Mouse (Mus musculus): ENCODE results near the gene Slbp.

The Slbp gene

DNA sequence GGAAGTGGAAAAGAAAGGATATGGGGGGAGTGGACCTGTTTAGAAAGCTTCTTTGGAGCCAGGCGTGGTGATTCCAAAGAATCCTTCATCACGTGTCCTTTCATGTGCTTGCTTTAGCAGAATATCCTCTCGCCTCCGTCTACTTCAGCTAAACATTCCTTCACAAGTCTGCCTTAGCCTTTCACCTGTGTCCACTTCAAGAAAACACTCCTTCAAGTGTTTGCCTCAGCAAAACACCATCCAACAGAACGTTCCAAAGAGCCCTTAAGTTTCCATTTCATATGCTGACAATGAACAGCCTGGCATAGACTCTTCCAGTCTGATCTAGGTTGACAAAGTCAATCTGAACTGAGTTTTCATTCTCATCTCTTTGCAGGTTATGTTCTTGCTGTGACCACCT lies 25.9 kb upstream of the Slbp start:
- DNase-seq: no peak

DNA sequence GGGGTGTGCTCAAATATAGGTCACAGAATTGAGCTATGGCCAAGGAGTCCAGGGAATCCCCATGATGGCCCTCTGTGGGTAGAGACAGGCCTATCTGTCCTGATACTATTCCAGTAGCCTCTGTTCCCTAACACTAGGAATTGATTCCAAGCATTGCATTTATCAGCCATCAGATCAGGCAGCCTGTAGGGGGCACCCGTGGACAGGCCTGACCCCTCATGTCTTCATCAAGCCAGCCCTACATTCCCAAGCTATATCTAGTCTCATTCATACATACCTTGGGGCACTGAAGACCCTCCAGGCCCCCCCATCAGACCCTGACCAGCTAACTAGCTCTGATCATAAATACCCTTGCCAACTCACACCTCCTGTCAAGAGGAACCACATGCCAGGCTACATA lies 23.6 kb upstream of the Slbp start:
- DNase-seq: peak; percentile 42 to 46

DNA sequence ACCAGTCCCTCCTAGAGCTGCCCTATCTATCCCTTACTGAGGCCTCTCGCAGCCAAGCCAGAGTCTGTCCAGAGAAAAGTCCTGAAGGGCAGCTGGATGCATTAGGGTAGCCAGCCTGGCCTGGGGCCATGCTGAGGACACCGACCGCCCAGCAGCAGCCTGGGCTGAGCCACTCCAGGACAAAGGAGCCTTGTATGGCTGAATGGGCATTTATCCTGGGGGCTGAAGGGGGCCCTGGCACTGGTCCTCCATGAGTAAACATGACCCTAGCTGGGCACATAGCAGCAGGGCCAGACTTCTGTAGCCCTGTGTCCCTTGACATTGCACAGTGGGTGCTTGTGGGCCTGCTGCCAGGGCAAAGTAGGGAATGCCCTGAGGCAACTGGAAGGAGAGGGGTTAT lies 22.1 kb upstream of the Slbp start:
- DNase-seq: no peak

- DNase-seq: no peak
Observed at GRCm38 (mm10) chr5:33671659-33672058, 19.3 kb upstream of the Slbp start.

- peak; percentile 72 to 76 for DNase-seq
Observed at GRCm38 (mm10) chr5:33668223-33668622, 15.8 kb upstream of the Slbp start.

GRCm38 (mm10) chr5:33658664-33659050 lies 6.3 kb upstream of the Slbp start:
- DNase-seq: no peak

DNA sequence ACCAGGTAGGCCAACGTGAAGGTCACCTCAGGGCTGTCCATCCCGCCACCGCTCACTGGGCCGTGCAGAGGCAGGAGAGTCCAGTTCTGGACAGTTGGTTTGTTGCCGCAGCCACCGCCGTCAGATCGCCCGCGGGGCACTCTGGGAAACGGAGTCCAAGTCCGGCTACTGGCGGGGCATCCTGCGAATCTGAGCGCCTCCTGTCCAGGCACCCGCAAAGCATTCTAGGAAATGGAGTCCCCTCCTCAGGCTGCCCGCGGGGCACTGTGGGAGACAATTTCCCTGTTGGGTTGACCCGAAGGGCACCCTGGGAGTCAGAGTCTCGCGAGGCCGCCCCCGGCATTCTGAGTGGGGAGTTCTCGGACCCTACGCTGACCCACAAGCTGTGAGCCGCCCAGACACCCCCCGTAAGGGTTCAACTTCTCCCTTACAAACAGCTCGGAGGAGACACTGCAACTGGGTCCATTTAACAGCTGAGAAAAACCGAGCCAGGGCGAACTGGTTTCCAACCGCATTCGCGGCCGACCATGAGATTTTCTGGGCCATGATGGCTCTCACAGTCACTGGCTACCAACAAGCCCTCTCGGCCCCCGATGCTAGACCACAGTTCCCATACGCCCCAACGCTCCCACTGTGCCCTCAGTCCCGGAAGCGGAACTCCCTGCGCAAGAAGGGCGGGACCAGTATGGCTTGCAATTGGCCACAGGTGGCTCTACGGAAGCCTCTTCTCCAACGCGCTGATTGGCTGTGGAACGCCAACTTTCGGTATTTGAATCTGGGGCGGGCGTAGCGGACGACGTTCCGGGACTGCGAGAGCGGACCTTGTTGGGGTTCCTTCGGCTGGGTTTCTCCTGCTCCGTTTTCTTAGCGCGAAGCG lies 5.7 kb upstream of the Slbp start, which contains the start of the genes Tacc3 and Tmem129:
Gene Tacc3 (plus strand): TSS at position 342 of the 877 bp plus-strand sequence.
Gene Tmem129 (minus strand): TSS at position 630 of the 877 bp plus-strand sequence.
- peak; percentile 94 to 96 for DNase-seq

DNA sequence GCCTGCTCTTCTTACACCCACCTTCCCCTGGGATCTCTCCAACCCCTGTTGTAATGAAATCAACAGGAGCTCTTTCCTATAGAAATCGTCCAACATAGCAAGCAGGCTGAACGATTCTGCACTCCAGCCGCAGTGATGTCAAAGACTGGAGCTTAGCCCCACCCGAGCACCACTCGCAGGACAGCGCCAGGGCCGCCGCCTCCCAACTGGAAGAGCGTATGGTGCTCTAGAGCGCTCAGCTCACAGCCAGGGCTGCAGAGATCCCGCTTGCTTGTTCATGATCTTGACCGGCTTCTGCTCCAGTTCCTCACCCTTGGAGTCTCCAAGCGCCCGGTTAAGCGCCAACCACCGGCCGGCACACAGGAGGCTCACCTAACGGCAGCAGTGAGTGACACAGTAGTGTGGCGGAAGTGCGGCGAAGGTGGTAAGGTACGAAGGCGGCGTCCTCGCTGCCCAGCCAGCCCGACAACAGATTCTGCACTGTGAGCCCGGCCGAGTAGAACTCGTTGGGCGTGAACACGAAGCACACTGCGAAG lies 4.9 kb upstream of the Slbp start:
- no peak for DNase-seq

DNA sequence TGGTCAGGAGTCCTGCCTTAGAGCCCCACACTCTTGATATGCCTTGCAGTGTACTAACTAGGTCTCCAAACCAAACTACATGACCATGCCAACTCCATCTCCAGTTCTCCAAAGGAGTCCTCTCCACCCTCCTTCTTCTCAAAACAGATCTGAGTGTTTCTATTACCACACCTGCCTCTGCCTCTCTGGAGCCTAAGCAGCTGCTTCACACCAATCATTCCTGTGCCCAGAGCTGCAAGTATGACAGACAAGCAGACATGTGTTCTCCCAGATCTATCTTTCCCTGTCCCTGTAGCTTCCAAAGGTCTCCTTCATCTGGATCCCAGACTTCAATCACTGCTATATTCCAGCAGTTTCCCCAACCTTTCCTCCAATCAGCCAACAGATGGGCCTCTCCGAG lies 4.4 kb upstream of the Slbp start:
- no peak for DNase-seq

GRCm38 (mm10) chr5:33655251-33655840 lies 3.0 kb upstream of the Slbp start:
- peak; percentile 21 to 40 for DNase-seq

- no peak for DNase-seq
Observed at GRCm38 (mm10) chr5:33654424-33654823, 2.0 kb upstream of the Slbp start.

- DNase-seq: no peak
Observed at GRCm38 (mm10) chr5:33652783-33653173, 404 bp upstream of the Slbp start.

DNA sequence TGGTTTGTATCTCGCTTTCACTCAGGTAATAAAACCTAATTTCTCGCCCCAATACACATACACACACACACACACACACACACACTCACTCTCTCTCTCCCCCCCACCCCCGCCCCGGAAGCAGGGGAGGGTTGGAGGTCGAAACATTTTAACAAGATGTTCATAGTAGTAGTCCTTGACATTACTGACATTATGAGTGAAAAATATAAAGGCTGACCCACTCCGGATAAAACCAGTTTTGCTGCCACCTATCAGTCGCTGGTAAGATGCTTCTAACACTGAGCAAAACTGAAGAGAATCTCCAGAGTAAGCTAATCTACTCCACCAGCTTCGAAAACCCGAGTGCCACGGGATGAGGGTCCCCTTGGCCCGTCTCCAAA lies 843 bp downstream of the Slbp start:
- DNase-seq: no peak

- no peak for DNase-seq
Observed at GRCm38 (mm10) chr5:33651017-33651416, 1.4 kb downstream of the Slbp start.

GRCm38 (mm10) chr5:33640652-33641051 lies 11.7 kb downstream of the Slbp start:
- peak; percentile 65 to 68 for DNase-seq

DNA sequence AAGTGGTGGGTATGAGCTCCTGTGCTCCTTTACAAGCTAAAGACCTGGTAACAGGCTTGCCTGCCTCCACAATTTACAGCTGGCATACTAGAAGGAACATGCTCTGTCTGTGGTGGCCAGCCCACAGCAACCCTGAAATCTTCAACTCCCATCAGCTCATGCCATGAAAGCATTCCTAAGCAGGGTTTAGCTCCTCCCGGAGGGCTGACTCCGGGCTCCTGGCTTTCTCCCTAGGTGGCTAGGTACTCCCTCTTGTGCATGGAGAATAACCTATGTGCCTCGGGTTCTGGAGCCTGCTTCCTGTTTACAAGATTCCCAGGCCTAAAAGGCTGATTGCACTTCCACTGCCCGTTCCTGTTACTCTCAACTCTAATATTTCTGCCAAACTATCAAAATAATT lies 13.5 kb downstream of the Slbp start:
- DNase-seq: no peak

- DNase-seq: no peak
Observed at GRCm38 (mm10) chr5:33637606-33638350, 14.6 kb downstream of the Slbp start.

DNA sequence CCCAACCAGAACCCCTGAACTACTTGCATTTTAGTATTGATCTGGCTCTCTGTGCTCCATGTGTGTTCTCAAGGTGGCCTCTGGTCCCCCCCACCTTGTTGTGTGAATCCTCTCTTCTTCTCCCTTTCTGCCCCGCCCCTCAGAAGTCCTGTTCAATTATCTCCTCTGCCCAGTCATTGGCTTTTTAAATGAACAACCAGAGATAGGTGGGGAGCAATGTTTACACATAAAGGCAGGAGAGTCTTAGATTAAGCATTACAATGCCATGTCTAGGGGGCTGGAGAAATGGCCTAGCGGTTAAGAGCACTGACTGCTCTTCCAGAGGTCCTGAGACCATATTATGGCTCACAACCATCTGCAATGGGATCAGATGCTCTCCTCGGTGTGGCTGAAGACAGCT lies 17.0 kb downstream of the Slbp start:
- DNase-seq: no peak

- no peak for DNase-seq
Observed at GRCm38 (mm10) chr5:33632526-33632925, 19.8 kb downstream of the Slbp start.

- no peak for DNase-seq
Observed at GRCm38 (mm10) chr5:33630615-33631014, 21.8 kb downstream of the Slbp start.

DNA sequence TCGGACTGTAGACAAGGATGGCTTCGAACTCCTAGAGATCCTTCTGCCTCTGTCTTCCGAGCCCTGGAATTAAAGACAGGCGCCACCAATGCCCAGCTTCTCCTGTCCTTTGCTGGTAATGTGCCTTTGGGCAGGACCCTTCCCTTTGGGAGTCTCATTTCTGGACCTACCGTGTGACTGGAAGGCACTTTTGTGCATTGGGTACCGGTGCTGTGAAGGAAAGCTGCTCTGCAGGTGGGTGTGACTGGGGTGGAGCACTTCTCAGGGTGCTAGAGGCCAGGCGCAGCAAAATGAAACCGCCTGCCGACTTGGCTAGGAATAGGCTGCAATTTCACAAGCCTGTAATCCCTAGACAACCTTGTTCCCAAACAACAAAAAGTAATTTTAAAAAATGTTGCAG lies 22.3 kb downstream of the Slbp start:
- DNase-seq: no peak

DNA sequence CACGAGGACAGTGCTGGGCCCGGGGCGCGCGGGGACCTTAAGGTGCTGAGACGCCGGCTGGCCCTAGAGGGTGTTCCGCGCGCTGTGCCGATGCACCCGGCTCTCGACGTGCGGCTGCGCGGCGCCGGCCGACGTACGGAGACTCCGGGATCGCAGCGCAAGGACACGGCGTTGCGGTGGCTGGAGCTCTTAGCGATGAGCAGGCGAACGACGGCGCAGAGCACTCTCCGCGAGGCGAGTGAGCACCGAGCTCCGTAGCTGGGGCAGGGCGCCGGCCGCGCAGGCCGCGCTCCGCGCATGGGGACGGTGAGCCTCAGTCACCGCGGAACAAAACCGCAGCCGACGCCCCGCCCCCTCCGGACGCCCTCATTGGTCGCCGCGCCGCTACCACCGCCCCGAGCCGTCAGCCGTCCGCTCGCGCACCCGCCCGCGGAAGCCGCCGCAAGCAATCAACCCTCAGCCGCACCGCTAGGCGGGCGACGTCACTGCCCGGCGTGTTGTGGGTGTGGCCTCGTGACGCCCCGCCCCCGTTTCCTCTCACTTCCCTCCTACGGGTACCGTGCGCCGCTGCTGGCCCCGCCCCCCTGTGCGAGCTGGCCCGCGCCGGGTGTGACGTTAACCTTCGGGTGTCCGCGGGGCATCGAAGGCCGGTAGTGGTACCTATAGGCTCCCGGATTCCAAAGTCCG lies 22.9 kb downstream of the Slbp start, which contains the start of the genes Fam53a and Gm9903:
Gene Fam53a (minus strand): TSS at position 335 of the 687 bp plus-strand sequence.
Gene Gm9903 (plus strand): TSS at position 625 of the 687 bp plus-strand sequence.
- DNase-seq: peak; percentile 100

Measured in B cell, adult 2 months (primary cell).